Mouse (Mus musculus): ENCODE results near the gene Acsl3. TPM values are rescaled to one million over a fixed set of nuclear protein-coding genes. Genes with fewer than 3 reads are reported as not detected.

Acsl3 gene
- 1 to 10 TPM; 5.0 to 8.5 TPM for polyA plus RNA-seq (2017; shearing (Covaris generic))

GRCm38 (mm10) chr1:78657671-78658440 lies at the start of gene Acsl3, which contains the start of gene Utp14b:
TSS of gene Acsl3 (plus strand) at chr1:78657825.
TSS of gene Utp14b (plus strand) at chr1:78658038.

Other genes starting within 250 kb of the Acsl3 start
- 100 to 1,000 TPM in 1 of 2 experiments, 10 to 100 TPM in 1; 81.4 to 101 TPM for gene Farsb, start 168.9 kb upstream of the Acsl3 start, polyA plus RNA-seq (2017; shearing (Covaris generic))
- under 1 TPM in 1 of 2 experiments, not detected in 1; 0.52 TPM for gene Mogat1, start 146.8 kb upstream of the Acsl3 start, polyA plus RNA-seq (2017; shearing (Covaris generic))
- under 1 TPM in 1 of 2 experiments, not detected in 1; 0.07 TPM for gene BC035947, start 145.7 kb upstream of the Acsl3 start, polyA plus RNA-seq (2017; shearing (Covaris generic))
- gene Utp14b, start 213 bp downstream of the Acsl3 start, polyA plus RNA-seq (2017; shearing (Covaris generic)): under 1 TPM; 0.58 to 0.98 TPM
- not detected for gene Kcne4, start 158.9 kb downstream of the Acsl3 start, polyA plus RNA-seq (2017; shearing (Covaris generic))